Mouse (Mus musculus) limb, embryonic 11.5 days (tissue): ENCODE measurements at regions not wholly inside any gene's neighbourhood (a gene's known extent, or its start where the extent isn't known, plus 50 kb on each side); places are given as distances from the start of the nearest gene placed in this dataset.

ENCODE experiments used
- ATAC-seq: fragments of 200-750 bp; cut with Nextera tagmentation; 2 replicates; pipeline ENCODE4 v1.8.0; 2017; ENCODE audit warnings: low read depth; ENCODE audit not compliant: insufficient number of reproducible peaks, low FRiP score, low TSS enrichment
- DNase-seq: peaks from one replicate; pipeline ENCODE4 v3.0.0-alpha.2; 2015; ENCODE audit warnings: low spot score
- H3K27ac ChIP-seq: fragments of 300-500 bp; sonication (generic); replicated peaks from 2 replicates; pipeline ENCODE4 v1.5.1; 2014; ENCODE audit warnings: low read depth, mild to moderate bottlenecking, low read length
- H3K27me3 ChIP-seq: fragments of 300-500 bp; sonication (generic); 2 replicates; pipeline ENCODE4 v1.6.1; 2014; ENCODE audit warnings: mild to moderate bottlenecking, low read length, mixed read lengths; ENCODE audit not compliant: control insufficient read depth, insufficient read depth
- H3K36me3 ChIP-seq: fragments of 300-500 bp; sonication (generic); 2 replicates; pipeline ENCODE4 v1.6.1; 2014; ENCODE audit warnings: mild to moderate bottlenecking, low read length, moderate library complexity, mixed read lengths; ENCODE audit not compliant: control insufficient read depth, insufficient read depth
- H3K4me1 ChIP-seq: fragments of 300-500 bp; sonication (generic); 2 replicates; pipeline ENCODE4 v1.6.1; 2014; ENCODE audit warnings: low read length, mixed read lengths; ENCODE audit not compliant: control insufficient read depth, insufficient read depth
- H3K4me2 ChIP-seq: fragments of 300-500 bp; sonication (generic); 2 replicates; pipeline ENCODE4 v1.6.1; 2014; ENCODE audit warnings: low read depth, mild to moderate bottlenecking, moderate library complexity; ENCODE audit not compliant: severe bottlenecking
- H3K4me3 ChIP-seq: fragments of 300-500 bp; sonication (generic); 2 replicates; pipeline ENCODE4 v1.5.1; 2014; ENCODE audit warnings: low read depth, low read length
- H3K9ac ChIP-seq: fragments of 300-500 bp; sonication (generic); 2 replicates; pipeline ENCODE4 v1.6.1; 2014; ENCODE audit warnings: mild to moderate bottlenecking, low read length
- H3K9me3 ChIP-seq: fragments of 300-500 bp; sonication (generic); 2 replicates; pipeline ENCODE4 v1.6.1; 2016; ENCODE audit warnings: low read length; ENCODE audit not compliant: control insufficient read depth
- WGBS: fragments of 180-500 bp; shearing (Covaris S2); extraction: QIAGEN DNeasy Blood & Tissue Kit; methylation state at CpG from one replicate; pipeline ENCODE4 v1.1.7; 2014; 5-methylcytosine and 5-hydroxymethylcytosine counted together

GRCm38 (mm10) chr17:9775668-9776151 is 106.2 kb upstream of the Pabpc6 start:
- Histone ChIP-seq H3K9me3 (no peaks in the 10 kb centered on the region), H3K27me3 (no peaks in the 10 kb centered on the region), H3K4me2 (no peak overlapping the region), H3K9ac (no peak overlapping the region), H3K27ac (no peak overlapping the region), H3K4me3 (no peak overlapping the region), H3K36me3 (no peaks in the 10 kb centered on the region), H3K4me1 (no peaks in the 10 kb centered on the region)
- 82% methylated on average over 9 of the region's 9 CpGs for WGBS
- ATAC-seq (no peak), DNase-seq (no peak)

GRCm38 (mm10) chr17:9774740-9775629 is 105.5 kb upstream of the Pabpc6 start:
- H3K27me3 ChIP-seq: no peaks in the 10 kb centered on the region
- H3K4me1 ChIP-seq: no peaks in the 10 kb centered on the region
- H3K9me3 ChIP-seq: no peaks in the 10 kb centered on the region
- 65% methylated on average over 11 of the region's 11 CpGs for WGBS
- H3K36me3 ChIP-seq: no peaks in the 10 kb centered on the region
- H3K4me3 ChIP-seq: no peak overlapping the region
- DNase-seq (no peak), ATAC-seq (no peak)
- no peak overlapping the region for H3K9ac ChIP-seq
- no peak overlapping the region for H3K4me2 ChIP-seq
- no peak overlapping the region for H3K27ac ChIP-seq

GRCm38 (mm10) chr17:9773744-9774143 is 104.2 kb upstream of the Pabpc6 start:
- Histone ChIP-seq H3K4me1 (no peaks in the 10 kb centered on the region), H3K4me2 (no peak overlapping the region), H3K9ac (no peak overlapping the region), H3K9me3 (no peaks in the 10 kb centered on the region), H3K4me3 (no peak overlapping the region), H3K36me3 (no peaks in the 10 kb centered on the region), H3K27ac (no peak overlapping the region), H3K27me3 (no peaks in the 10 kb centered on the region)
- no peak for DNase-seq
- WGBS: 74% methylated on average over 2 of the region's 2 CpGs
- ATAC-seq: no peak

GRCm38 (mm10) chr17:9768275-9768674 is 98.8 kb upstream of the Pabpc6 start:
- DNase-seq: no peak
- no peak overlapping the region for H3K27ac ChIP-seq
- no peaks in the 10 kb centered on the region for H3K9me3 ChIP-seq

GRCm38 (mm10) chr17:9765680-9766250 is 96.2 kb upstream of the Pabpc6 start:
- Histone ChIP-seq H3K4me3 (no peak overlapping the region), H3K9me3 (no peaks in the 10 kb centered on the region), H3K4me1 (0 out of 2 replicates have a peak, but pooled peaks cover 3% of the 10 kb centered on the region), H3K9ac (no peak overlapping the region), H3K27me3 (no peaks in the 10 kb centered on the region; the same call in 1 of the 2 replicates), H3K27ac (no peak overlapping the region), H3K4me2 (no peak overlapping the region), H3K36me3 (no peaks in the 10 kb centered on the region)
- 87% methylated on average over 5 of the region's 5 CpGs for WGBS
- DNase-seq (no peak), ATAC-seq (no peak)

More at GRCm38 (mm10) chr17:9768275-9768674, 98.8 kb upstream of the Pabpc6 start:
- Histone ChIP-seq H3K9ac (no peak overlapping the region), H3K27me3 (no peaks in the 10 kb centered on the region; the same call in 1 of the 2 replicates), H3K4me3 (no peak overlapping the region), H3K4me2 (no peak overlapping the region), H3K36me3 (no peaks in the 10 kb centered on the region), H3K4me1 (0 out of 2 replicates have a peak, but pooled peaks cover 3% of the 10 kb centered on the region)
- ATAC-seq: no peak

GRCm38 (mm10) chr17:9764701-9765359 is 95.3 kb upstream of the Pabpc6 start:
- no peaks in the 10 kb centered on the region for H3K36me3 ChIP-seq
- H3K4me1 ChIP-seq: 0 out of 2 replicates have a peak, but pooled peaks cover 3% of the 10 kb centered on the region
- peak overlapping the region; percentile 41; the same call in 1 of the 2 replicates for H3K9ac ChIP-seq
- peak overlapping the region; percentile 36 for H3K4me3 ChIP-seq
- no peaks in the 10 kb centered on the region; the same call in 1 of the 2 replicates for H3K27me3 ChIP-seq
- peak; percentile 47; the same call in 1 of the 2 replicates for ATAC-seq
- peak overlapping the region; percentile 63 for H3K4me2 ChIP-seq
- no peaks in the 10 kb centered on the region for H3K9me3 ChIP-seq
- peak; percentile 54 for DNase-seq
- 2% methylated on average over 22 of the region's 22 CpGs for WGBS
- no peak overlapping the region for H3K27ac ChIP-seq

GRCm38 (mm10) chr17:9764041-9764606 is 94.6 kb upstream of the Pabpc6 start:
- no peak overlapping the region; the same call in 1 of the 2 replicates for H3K4me3 ChIP-seq
- 13% methylated on average over 9 of the region's 9 CpGs for WGBS
- DNase-seq: peak; percentile 32
- 0 out of 2 replicates have a peak, but pooled peaks cover 3% of the 10 kb centered on the region for H3K4me1 ChIP-seq
- no peaks in the 10 kb centered on the region; the same call in 1 of the 2 replicates for H3K27me3 ChIP-seq
- H3K9me3 ChIP-seq: no peaks in the 10 kb centered on the region
- no peak overlapping the region for H3K9ac ChIP-seq
- no peak overlapping the region for H3K27ac ChIP-seq
- ATAC-seq: no peak
- H3K36me3 ChIP-seq: no peaks in the 10 kb centered on the region
- H3K4me2 ChIP-seq: peak overlapping the region; percentile 37

GRCm38 (mm10) chr17:9763110-9763509 is 93.6 kb upstream of the Pabpc6 start:
- Histone ChIP-seq H3K4me1 (0 out of 2 replicates have a peak, but pooled peaks cover 3% of the 10 kb centered on the region), H3K27me3 (no peaks in the 10 kb centered on the region; the same call in 1 of the 2 replicates), H3K4me3 (no peak overlapping the region), H3K9me3 (no peaks in the 10 kb centered on the region), H3K9ac (no peak overlapping the region), H3K36me3 (no peaks in the 10 kb centered on the region), H3K4me2 (no peak overlapping the region), H3K27ac (no peak overlapping the region)
- ATAC-seq (no peak), DNase-seq (no peak)
- WGBS: 40% methylated on average over 9 of the region's 9 CpGs
